Mouse (Mus musculus) granulocyte monocyte progenitor cell, adult 5-6 weeks (primary cell): ENCODE data around the gene Tac4. TPM values are rescaled to one million over a fixed set of nuclear protein-coding genes. Genes with fewer than 3 reads are reported as not detected.

Experiments used
- ATAC-seq: replicated peaks from 2 replicates; pipeline ENCODE4 v1.8.0; 2016; ENCODE audit warnings: mild to moderate bottlenecking, moderate TSS enrichment, inconsistent platforms; ENCODE audit not compliant: poor library complexity, severe bottlenecking
- total RNA-seq, 2 experiments: library from RNA; stranded (forward) in 1 of 2; stranded (reverse) in 1 of 2; fragments of 200-712, 200-1000 nt in 1 of 2; fragments of >200 nt in 1 of 2; fragmentation: Nextera tagmentation in 1 of 2; gene quantifications; 2 replicates each; pipeline ENCODE4 v1.2.3; 2014 to 2017

Gene Tac4
- not detected in 2 replicates for total RNA-seq (2014; fragmentation: Nextera tagmentation)
- not detected in 2 replicates for total RNA-seq (2017)

DNA sequence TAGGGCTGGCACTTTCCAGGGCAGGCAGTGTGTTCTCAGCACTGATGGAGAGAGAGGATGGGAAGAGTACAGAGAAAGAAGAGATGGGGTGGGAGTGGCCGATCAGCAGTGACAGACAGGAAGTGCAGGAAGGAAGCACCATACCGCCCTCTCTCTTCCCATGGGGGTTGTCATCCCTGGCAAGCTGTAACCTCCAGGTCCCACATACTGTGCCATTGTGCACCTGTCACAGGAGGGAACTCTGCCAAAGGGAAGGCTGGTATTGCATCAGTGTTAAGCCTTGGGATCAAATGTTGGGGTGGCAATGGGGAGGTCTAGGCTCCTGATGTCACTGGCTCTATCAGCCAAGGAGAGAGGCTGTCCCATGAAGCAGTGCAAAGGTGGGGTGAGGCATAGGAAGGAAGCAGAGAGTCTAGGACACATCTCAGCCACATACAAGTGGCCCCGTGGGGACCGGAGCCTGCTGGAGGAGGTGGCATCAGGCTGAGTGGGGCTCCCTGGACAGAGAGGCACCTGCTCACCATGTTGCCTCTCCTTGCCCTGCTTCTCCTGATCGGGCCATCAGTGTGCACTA, at the start of gene Tac4:
Tac4 (plus strand) TSS at position 352 of the 574 bp plus-strand sequence.
- ATAC-seq, result peak; percentile 6

DNA sequence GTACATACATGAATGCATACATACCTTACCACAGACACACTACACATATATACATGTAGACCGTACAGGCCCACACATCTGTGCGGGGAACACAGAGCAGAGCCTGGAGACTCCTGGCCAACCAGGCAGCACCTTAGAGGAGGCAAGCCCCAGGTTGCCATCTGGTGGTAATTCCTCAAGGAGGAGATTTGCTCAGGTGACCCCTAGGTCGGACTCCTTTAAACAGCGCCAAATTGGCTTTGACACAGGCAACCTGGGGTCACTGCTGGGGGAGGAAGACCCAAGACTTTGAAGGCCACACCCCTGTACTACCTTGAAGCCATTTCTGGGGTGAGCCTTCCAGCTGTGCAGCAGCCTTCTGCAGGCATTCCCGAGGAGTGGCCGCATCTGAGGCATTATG, 47.7 kb upstream of the Tac4 start:
- no peak for ATAC-seq

DNA sequence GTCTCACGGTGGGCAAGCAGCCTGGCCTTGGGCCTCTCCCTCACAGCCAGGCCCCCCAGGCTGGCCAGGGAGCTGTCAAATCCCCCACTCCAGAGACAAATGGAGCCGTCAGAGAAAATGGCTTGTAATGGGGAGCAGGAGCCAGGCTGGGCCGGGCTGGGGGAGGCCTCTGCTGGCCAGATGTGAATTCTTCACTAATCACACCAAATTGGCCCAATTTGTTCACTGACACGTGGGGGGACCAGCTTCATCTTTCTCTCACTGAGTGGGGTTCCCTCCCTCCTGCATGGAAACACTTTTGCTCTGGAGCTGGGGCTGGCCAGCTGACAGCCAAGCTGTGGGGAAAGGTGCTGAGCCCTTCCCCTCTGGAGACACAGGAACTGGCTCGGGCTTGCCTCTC, 47.0 kb upstream of the Tac4 start:
- no peak for ATAC-seq

DNA sequence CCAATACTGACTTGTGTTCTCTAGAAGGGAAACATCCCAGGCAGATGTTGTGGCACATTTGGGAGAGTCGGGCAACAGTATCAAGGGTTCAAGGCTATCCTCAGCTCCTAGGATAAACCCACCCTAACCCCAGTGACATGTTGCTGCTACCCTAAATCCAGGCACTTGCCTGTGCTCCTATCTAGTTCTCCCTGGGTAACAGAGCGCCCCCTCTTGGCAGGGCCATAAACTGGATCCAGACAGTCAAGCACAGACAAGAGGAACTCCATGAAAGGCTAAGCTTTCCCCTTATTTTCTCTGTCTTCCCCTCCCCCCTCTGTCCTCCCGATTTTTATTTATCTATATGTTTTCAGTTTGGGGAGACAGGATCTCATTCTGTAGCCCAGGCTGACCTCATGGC, 45.1 kb upstream of the Tac4 start:
- no peak for ATAC-seq

DNA sequence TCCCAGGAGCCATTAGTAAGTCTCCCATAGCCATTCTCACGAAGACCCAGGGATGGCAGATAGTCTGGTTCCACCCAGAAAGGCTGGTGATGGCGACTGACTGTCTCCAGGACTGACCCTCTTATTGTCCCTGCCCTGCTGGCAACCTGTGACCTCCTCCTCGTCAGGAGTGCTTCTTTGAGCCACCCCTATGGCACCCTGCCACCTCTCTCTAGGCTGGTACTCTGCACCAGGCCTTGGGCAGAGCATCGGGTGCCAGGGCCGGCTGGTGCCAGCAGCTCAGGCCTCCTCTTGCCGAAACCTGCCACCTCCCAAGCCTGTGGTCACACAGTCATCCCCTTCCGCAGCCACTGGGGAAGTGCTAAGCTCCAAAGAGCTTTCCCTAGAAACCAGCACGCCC, 42.2 kb upstream of the Tac4 start:
- no peak for ATAC-seq

DNA sequence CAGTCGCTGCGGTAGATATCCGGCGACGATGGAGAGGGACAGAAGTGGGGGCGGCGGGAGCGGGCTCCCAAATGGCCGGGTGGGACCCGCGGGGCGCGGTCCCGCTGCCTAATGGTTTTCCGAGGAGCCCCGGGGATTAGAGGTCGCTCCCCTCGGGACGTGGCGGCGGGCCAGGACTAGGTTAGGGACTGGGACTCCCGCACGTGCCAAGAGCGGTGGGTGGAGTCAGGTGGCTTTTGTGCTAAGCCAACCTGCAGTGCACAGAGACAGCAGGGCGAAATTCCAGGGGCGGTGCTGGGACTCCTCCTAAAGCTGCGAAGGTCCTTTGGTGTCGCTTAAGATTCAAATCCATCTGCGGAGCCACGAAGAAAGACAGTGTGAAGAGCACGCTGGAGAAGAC, 37.9 kb upstream of the Tac4 start:
- ATAC-seq, result peak; percentile 27

DNA sequence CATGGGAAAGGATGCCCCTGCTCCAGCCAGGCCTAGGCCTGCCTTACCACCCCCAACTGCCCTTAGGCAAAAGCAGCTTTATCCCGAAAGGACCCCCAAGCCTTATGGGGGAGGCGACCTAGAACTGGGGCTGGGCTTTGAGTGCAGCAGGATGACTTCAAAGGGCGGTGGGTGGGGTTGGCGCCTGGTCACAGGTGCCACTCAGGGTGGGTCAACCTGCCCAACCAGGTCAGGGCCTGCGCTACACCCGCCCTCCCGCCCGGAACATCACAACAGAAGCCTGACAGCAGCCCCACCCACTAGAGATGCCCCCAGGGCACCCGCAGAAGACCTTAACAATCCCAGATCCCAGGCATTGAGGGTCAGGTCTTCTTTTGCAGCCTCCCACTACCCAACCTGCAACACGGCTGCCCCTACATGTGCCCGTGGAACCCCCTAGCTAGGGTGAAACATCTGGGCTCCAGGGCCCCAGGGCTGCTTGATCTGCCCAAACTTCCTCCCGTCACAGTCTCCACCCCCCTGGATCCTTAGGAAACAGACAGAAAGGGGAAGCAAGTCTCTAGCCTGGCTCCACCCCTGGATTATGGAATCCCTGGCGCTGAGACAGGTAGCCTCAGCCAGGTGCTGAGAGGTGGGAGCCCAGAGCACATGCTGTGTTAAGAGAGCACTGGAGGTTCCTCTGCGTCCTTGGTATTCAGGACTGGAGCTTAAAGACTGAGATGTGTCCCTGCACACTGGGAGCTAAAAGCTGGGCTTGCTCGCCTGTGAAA, 37.0 kb upstream of the Tac4 start:
- ATAC-seq, result peak; percentile 35; the same call in 1 of the 2 replicates

DNA sequence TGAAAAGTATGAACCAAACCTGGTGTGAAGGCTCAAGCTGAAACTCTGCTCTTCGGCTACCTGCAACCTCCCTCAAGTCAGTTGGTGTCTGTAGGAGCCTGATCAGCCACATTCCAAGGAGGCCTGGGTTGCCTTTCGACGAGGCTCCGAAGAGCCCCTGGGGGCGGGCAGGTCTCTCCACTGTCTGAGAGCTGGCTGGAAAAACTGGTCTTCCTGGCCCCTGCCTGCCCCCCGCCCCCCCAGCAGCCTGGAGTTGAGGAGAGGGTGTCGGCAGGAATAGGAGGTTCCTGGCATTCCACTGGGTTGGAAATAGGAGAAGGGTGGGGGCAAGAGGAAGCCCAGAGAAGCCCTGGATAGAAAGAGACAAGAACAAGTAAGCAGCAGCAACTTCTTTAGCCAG, 35.9 kb upstream of the Tac4 start:
- ATAC-seq, result no peak

DNA sequence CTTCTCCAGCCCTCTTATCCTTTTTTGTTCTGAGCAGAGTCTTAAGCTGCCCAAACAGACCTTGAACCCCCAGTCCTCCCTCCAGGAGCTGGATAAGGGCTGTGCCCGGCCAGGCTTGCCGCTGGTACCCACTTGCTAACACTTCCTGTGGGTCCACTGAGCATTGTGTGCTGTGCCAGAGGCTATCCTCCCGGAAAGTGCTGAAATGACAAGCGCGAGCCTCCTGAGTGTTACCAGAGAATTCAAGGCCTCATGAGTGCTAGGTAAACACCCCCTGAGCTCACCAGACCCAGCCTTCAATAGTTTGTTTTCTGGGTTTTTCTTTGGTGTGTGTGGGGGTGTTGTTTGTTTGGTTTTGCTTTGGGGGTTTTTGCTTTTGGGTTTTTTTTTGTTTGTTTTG, 33.9 kb upstream of the Tac4 start:
- no peak for ATAC-seq

DNA sequence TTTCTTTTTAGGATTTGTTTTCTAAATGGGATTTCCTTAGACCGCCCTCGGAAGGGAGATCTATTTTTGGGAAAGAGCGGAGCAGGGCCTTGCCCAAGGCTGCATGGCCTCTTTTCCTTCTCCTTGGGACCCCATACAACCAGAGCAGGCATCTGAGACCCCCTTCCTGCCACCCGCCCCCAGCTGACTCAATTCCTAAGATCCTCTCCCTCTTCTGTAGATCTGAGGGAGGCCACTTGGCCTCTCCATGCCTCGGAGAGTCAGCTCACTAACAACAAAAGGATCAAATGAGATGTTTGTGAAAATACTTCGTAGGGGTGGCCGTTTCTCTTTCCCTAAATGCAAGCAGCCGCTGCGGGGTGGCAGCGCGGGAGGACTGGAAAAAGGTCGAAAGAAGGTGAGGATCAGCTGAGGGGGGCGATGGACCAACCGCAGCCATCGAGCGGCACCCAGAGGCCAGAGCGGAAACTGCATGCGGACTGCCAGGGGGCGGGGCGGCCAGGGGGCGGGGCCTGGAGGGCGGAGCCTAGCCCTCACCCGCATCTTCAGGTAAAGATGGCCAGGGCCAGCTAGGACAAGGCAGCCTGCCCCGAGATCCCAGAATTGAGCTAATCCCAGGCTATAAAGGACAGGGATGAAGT, 29.5 kb upstream of the Tac4 start:
- ATAC-seq, result peak; percentile 91

DNA sequence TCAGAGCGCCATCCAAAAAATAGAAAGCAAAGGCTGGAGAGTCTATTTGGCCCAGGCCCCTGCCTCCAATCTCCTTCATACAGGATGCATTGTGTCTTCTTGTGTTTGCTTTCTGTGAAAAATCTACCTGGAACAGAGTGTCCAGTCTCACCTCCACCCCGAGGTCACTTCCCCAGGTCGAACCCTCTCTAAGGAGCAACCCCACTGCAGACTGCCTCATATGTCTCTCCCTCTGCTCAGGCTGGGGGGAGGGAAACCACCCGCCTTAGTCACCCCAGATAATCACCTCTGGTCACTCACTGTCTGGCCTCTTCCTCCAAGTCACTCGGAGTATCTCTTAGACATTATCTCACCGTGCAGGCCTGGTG, 29.0 kb upstream of the Tac4 start:
- no peak for ATAC-seq

DNA sequence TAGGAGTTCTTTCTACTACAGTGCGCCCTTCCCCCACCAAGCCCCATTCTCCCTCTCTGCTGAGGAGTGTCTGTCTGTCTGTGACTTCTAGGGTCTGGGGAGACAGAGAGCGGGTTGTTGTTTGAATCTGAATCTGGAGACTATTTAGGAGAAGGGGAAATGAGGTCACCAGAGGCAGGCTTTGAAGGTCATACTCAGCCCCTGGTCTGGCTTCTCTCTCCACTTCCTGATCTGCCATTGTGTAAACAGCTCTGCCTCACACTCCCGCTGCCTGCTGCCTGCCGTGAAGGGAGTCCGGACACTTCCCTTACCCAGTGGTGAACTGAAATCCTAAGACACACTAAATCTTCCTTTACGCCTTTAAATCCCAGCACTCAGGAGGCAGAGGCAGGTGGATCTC, 22.9 kb upstream of the Tac4 start:
- ATAC-seq, result peak; percentile 72

DNA sequence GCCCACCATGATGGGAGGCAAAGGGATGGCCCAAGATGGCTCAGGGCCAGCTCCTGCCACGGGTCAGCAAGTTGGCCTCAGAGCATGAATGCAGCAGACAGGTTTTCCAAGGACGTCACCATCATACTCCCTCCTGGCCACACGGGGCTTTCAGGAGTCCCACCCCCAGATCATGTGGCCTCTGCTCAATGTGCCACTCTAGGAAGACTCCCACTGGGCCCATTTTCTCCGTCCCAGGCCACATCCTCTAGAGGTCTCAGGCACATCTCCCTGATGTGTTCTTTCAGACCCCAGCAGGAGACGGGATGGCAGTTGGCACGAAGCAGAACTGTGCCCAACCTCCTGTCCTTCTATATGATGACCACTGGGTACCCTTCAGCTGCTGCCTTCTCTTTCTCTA, 18.7 kb upstream of the Tac4 start:
- no peak for ATAC-seq

DNA sequence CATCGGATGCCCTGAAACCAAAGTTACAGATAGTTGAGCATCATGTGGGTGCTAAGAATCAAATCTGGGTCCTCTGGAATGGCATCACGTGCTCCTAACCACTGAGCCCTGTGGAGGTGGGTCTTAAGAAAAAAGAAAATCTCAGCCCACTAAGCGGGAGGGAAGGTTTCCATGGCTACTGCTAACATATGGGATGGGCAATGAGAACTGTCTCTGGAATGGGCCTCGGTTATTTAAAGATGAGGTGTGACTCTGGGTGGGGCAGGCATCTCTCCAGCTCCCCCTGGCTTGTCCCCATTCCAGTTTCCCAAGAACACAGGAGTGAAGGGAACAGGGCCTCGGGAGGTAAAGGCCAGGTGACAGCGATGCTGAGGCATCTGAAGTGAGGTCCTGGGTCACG, 15.9 kb upstream of the Tac4 start:
- no peak for ATAC-seq

DNA sequence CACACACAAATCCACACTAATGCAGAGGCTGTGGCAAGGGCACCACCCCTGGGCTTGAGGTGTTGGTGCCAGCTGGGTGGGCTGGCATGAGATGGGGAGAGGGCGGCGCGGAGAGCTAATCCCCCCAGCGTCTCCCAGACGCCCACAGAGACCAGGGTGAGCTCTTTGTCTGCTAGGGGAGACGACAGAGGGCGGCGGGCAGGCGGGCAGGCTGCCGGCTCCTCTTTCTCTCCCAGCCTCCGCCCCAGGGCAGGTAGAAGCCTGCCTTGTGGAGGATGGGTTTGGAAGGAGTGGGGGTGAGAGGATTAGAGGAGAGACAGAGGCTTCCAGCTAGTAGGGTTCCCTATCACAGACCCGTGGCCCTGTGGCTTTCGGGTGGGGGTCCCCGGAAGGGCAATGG, 14.3 kb upstream of the Tac4 start:
- ATAC-seq, result no peak

DNA sequence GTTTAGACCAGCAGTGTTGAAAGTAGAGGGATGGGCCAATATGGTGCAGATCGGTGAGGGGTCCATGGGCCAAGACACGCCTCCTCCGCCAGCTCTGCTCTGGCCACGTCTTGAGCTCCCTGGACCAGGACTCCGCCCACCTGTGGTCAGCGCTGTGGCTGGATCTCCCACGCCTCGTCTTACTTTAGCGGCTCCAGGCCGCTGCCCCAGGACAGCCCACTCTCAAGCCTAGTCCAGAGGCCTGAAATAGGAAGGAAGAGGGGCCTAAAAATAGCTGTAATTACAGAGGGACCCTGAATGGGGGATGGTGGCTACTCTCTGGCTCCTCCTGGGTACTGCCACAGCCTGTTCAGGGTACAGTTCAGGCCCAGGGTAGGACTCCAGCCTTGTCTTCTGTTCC, 11.2 kb upstream of the Tac4 start:
- peak; percentile 58 for ATAC-seq

DNA sequence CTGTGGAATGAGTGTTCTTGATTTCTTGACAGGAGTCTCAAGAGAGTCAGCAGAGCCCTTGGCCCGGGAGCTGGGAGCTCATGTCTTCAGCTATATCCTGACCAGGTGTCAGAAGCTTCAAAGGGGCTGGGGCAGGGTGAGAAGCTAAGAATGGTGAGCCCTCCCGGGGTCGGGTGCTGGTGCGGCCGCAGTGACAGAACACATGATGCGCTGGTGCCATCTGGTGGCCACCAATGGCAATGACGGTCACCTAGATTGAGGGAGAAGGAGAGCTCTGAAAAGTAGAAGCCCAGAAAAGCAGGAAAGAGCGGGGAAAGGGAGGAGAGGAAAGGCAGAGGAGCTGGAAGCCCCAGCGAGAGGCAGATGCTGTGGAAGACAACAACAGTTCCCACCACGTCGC, 10.0 kb upstream of the Tac4 start:
- peak; percentile 57 for ATAC-seq

DNA sequence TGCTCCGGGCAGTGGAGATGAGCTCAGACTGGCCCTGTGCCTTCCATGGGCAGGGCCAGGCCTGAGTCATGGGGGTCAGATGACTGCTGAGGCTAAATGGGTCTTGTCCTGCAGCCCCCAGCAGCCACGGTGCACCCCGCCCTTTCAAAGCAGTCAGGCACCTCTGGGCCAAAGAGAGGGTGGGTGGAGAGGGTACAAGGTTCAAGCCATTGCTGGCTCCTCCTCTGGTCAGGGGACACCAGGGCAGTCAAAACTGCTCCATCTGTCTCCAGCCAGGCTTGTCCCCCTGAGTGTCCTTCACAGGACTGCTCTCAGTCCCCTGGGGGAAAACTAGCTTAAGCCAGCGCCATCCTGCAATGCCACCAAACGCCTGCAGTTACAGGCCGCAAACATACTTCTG, 9.2 kb upstream of the Tac4 start:
- ATAC-seq, result no peak

DNA sequence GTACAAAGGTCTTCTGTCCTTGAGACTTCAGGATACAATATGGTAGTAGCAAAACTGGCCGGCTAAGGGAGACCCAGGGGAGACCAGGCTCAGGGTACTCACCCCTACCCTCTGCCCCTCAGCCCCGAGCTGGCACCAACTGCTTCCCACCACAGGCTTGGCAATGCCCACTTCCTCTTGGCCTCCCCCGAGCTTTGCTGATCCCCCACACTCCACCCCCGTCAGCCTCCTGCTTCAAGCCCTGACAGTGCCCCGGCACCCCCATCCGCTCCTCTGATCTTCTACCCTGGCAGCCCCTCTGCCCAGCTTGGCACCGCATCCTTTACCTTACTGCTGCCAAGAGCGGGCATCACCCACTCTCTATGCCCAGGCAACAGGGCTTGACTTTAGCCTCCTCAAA, 7.2 kb upstream of the Tac4 start:
- ATAC-seq, result peak; percentile 49

DNA sequence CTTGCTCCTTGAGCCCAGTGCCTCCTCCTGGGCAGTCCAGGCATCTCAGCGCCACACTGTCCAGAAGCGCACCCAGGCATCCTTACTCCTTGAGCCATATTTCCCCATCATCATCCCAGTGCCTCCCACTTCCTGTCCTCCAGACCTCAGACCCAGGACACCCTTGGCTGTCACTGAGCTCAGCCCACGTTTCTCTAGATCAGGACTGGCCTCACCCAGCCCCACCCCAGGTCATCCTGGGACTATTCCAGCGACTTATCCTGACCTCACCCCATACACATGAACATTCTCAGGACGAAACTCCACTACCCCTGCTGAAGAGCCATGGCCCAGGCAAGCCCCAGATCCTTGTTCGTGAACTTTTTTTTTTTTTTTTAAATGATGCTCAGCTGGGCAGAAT, 5.6 kb upstream of the Tac4 start:
- no peak for ATAC-seq

DNA sequence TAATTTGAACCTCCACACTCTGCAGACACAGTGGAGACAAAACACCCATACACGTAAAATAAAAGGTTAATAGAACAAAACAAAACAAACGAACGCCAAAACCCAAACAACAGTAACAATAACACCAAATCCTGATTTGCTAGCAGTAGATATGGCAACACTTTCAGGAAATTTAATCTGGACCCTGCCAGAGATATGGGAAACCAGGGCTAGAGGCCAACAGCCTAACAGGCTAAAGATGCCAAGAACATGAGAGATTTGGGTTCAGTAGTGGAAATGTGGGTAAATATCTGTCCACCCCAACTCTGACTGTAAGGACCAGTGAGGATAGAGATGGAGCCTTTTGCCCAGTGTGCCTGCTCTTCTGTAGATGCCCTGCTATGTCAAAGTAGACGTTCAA, 3.4 kb upstream of the Tac4 start:
- no peak for ATAC-seq

DNA sequence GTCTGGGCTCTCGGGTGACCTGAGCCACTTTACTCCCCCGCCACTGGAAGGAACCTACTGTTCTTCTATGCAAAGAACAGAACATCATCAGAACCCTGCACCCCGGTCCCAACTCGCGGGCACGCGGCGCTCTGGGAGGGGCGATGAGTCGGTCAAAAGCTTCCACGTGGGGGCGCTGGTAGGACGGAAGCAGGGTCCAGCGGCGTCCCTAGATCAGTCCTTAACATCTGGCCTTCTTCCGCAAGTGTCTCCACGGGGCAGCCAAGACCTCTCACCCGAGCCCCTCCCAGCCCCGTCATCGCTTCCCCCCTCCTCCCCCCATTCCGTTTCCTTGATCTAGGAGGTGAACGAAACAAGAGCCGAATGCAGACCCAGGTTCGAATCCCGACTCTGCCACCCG, 2.8 kb upstream of the Tac4 start:
- peak; percentile 39 for ATAC-seq
